Mouse (Mus musculus) c-Kit-positive CD71-positive TER-119-negative erythroid progenitor cells, embryonic 14.5 days (primary cell): ENCODE results near the gene Amotl1.
"Not testable (repeated sequence)": the region's sequence is repeated elsewhere in the genome, so short reads cannot be mapped to it uniquely, and the experiment has no call there.

ENCODE experiments used
- DNase-seq: peaks from one replicate; pipeline ENCODE4 v3.0.0-alpha.2; 2013; ENCODE audit warnings: low read depth

The Amotl1 gene

DNA sequence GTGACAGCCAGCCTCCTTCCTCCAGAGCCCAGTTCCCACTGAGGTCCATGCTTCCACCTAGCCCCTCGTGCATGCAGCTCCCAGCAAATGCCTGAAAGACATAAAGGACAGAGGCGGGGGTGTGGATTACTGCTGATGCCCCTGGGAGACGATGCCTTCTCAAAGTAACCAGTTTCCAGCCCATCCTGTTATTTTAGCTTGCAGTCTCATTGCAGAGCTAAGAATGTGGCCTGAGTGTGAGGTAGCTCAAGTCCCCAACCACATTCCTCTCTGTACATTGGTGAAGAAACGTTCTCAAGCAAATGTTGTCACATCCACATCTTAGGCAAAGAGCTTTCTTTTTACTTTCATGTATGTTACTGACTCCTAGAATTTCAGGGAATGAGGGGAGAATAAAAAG, at the start of gene Amotl1:
Gene Amotl1 (minus strand): TSS at position 101 of the 400 bp plus-strand sequence.
- no peak for DNase-seq

DNA sequence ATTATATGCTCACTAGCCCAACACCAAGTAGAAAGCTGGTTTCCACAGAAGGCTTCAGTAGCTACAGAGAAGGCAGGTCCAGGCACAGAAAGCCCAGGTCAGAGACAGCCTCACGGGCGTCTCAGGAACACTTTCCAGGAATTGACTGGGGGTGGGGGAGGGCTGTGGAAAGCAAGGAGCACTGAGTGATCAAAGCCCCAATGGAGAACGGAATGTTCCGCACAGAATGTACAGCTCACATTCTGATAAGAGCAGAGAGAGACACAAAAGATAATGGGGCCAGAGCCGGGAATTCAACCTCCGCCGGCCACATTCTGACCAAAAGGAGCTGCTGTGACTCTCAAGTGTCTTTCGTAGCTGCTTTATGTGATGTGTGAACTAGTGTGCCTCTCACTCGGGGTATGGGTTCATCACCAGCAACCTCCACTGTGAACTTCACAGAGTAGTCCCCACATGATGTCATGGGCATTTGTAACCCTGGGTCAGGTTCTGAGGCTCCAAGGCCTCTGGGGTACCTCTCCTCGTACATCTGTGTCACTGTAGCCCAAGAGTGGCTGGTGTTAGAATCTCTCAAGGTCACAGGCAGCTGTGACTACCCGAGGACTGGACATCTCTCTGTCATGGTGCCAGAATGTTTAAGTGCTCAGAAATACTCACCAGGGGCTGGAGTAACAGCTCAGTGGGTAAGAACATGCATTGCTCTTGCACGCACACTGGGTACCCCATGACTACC, 44.7 kb upstream of the Amotl1 start:
- no peak for DNase-seq

DNA sequence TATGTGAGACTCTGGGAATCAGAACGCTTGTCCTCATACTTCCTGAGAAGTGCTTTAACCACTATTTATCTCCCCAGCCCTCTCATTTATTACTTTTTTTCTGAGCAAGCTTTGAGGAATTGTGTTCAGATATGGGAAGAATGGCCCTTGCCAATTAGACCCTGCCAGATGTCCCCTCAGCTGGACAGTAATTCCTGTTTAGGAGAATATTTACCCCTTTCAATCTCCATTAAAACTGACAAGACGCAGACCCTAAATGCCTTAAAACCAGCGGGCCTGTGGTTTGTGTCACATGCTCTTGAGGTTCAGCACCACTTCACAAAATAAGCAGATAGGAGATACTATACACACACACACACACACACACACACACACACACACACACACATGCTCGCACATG, 39.5 kb upstream of the Amotl1 start:
- DNase-seq, result no peak

DNA sequence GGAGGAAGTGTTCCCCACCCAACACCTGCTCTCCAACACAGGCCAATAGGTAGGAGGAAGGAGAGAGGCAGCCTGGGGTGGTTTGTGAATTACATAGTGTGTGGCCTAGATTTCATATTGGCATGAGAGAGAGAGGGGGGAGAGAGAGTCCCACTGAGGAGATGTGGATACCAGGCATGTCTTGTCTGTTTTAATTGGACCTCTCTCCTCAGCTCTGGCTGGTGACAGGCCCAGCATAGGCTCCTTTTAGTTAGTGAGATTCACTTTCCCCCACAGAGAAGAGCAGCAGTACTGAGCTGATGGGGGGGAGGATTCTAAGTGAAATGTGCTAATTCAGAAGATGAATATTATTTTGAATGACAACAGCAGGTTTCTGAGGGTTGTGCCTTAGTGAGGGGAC, 37.9 kb upstream of the Amotl1 start:
- no peak for DNase-seq

DNA sequence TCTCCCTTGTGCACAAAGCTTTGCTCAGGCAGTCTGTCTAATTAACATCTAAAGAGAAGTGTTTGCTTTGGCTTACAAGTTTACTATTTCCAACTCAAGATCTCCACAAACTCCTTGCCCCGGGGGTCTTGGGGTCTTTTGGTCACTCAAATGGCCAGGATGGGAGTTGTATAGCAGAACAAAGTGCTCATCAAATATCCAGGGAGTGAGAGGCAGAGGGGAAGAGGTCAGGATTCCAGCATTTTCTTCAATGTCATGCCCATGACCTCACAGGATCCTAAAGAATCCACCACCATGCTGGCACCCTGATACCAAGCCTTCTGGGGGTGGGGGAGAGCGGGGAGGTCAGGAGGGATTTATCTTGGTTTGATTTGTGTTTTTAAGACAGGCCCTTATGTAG, 35.7 kb upstream of the Amotl1 start:
- DNase-seq, result no peak

- no peak for DNase-seq
These were observed 31.1 kb upstream of the Amotl1 start for GRCm38 (mm10) chr9:14675707-14676691.

DNA sequence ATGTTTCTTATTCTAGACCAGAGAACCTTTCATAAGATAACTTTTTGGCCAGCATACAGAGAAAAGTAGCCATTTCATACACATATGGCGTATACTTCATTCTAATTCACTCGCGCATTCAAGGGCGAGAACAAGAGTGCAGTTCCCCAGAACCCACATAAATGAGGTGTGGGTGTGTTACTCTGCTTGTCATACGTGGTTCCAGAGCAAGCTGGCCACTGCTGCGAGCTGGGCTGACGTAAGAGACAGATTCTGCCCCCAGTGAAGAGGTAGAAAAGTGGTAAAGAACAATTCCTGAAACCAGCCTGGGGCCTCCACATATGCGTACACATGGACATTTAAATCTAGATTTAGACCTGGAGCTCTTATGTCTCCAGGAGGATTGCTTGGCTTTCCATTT, 29.6 kb upstream of the Amotl1 start:
- no peak for DNase-seq

- DNase-seq, result no peak
These were observed 28.3 kb upstream of the Amotl1 start for GRCm38 (mm10) chr9:14673109-14673508.

DNA sequence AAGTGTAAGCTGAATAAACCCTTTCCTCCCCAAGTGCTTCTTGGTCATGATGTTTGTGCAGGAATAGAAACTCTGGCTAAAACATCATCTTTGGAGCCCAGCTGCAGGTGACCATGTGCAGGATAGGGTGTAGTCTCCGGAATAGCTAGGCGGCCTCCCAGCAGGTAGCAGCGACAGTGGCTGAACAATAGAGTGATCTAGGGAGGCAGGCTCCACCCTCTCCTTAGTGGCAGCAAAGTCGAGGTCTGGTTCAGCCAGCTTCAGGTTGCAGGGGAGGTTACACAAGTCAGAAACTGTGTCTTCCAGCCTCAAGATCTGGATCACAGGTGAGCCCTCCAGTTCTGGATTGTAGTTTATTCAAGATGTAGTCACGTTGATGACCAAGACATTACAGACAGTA, 27.1 kb upstream of the Amotl1 start:
- not testable (repeated sequence) for DNase-seq

GRCm38 (mm10) chr9:14668382-14668781, 23.5 kb upstream of the Amotl1 start:
- DNase-seq, result no peak

DNA sequence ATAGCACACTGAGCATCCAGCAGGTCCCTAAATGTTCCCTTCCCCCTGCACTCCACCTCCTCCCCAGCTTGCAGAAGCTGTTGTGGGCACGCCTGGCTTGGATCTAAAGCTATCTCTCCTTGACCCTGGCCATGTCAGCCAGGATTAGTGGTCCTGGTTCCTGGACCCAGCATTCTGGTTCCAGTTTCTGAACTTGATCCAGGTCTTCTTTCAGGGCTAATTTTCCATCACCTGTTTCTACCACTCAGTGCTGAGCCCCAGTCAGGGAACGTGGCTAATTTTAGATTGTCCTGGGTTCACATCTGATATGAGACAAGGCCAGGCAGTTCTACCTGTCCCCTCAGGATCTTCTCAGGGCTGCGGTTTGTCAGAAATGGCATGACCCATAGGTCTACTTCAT, 21.2 kb upstream of the Amotl1 start:
- no peak for DNase-seq

- DNase-seq, result no peak
These were observed 18.7 kb upstream of the Amotl1 start for GRCm38 (mm10) chr9:14663591-14663990.

- no peak for DNase-seq
These were observed 18.0 kb upstream of the Amotl1 start for GRCm38 (mm10) chr9:14662876-14663275.

GRCm38 (mm10) chr9:14662138-14662537, 17.3 kb upstream of the Amotl1 start:
- DNase-seq, result no peak

DNA sequence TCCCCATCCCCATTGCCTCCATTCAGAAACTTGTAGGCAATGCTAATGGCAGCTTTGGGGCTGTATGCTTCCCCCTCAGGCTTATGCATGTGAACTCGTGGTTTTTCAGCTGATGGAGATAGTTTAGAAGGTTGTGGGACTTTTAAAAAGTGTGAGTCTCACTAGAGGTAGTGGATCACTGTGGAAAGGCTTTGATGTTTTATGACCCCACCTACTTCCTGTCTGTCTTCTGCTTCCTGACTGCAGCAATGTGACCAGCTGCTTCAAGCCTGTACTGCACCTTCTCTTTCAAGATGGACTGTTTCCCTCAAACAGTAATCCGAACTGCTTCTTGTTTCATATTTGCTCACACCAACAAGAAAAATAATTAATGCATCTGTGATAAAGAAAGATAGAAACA, 13.1 kb upstream of the Amotl1 start:
- DNase-seq, result no peak

DNA sequence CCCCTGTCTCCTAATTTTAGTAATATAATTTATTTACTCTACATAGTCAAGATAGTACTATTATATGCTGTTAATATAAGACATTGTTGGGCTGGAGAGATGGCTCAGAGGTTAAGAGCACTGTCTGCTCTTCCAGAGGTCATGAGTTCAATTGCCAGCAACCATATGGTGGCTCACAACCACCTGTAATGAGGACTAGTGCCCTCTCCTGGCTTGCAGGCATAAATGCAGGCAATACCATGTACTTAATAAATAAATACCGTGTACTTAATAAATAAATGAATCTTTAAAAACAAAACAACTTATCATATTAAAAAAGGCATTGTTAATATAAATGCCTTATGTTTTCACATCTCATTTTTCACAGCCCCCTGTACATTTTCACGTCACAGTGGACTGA, 9.2 kb upstream of the Amotl1 start:
- DNase-seq, result peak; percentile 4

GRCm38 (mm10) chr9:14652761-14653160, 7.9 kb upstream of the Amotl1 start:
- DNase-seq, result no peak

GRCm38 (mm10) chr9:14647849-14648248, 3.0 kb upstream of the Amotl1 start:
- DNase-seq, result no peak

DNA sequence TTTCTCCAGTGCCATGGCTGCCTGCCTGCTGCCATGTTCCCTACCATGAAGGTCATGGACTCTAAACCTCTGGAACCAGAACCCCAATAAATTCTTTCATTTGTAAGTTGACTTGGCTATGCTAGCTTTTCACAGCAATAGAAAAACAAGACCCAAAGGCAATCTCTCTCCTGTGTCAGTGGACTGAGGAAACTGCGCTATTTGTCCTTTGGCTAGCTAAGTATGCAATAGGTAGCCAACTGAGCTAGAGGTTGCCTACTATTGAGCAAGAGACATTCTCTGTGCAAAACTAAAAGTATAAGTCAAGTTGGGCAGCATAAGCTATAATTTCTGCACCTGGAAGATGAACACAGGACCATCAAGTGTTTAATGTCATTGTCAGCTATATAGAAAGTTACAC, 1.8 kb upstream of the Amotl1 start:
- DNase-seq, result no peak

GRCm38 (mm10) chr9:14646061-14646460, 1.2 kb upstream of the Amotl1 start:
- DNase-seq, result no peak

DNA sequence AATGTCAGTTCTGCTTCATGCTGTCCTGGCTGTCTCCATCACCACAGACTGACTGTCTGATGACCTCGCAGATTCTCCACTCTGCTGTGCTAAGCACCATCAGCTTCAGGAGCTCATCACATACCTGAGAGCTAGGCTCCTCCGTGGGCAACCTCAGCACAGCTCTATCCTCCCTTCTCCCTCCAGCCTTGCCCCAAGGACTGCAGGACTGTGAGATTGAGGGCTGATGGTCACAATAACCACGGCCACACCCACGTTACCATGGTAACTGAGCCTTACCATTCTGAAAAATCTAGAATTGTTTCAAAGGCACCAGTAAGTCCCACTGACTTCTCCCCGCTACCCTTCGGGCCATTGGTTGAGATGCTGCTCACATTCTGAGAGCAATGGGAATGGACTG, 1.5 kb downstream of the Amotl1 start:
- no peak for DNase-seq

DNA sequence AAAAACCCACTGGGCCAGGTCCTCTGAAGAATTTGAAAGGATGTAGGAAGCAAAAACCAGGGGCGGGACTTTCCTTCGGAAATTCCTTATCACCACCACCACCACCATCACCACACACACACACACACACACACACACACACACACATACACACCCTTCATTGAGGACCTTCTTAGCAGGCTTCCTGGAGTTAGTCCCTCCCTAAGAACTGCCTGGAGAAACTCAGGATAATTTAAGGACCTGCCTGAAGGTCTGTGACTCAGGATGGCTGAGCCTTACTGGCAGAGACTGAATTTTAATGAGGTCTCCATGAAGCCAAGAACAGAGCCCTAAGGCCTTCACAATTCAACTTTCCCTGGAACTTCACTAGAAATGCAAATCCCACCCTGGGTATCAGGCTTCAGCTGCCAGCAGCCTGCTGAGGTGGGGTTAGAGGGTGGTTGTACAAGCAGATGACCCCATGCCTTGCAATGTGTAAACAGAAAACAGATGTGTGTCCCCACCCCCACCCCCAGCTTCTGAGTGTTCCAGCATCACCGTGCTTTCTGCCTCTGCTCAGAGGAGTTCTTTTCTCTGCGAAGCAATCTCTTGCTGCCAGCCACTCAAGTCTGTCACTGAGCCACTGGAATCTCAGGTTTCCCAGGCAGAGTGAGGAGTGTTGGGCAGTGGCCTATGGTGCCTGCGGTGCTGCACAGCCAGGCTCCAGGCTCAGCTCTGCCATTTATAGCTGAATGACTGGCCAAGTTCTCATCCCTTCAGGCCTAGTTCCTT, 2.4 kb downstream of the Amotl1 start:
- no peak for DNase-seq
